Mouse (Mus musculus) liver, embryonic 15.5 days (tissue): ENCODE measurements around the gene Kcnk13. TPM values are rescaled to one million over a fixed set of nuclear protein-coding genes. Genes with fewer than 3 reads are reported as not detected.

Experiments
- ATAC-seq: fragments of 200-750 bp; cut with Nextera tagmentation; 2 replicates; pipeline ENCODE4 v1.8.0; 2017; ENCODE audit warnings: moderate number of reproducible peaks, mild to moderate bottlenecking, moderate library complexity; ENCODE audit not compliant: insufficient read depth
- H3K27ac ChIP-seq: fragments of 300-500 bp; sonication (generic); replicated peaks from 2 replicates; pipeline ENCODE4 v1.5.1; 2015; ENCODE audit warnings: mild to moderate bottlenecking, inconsistent platforms
- H3K27me3 ChIP-seq: fragments of 300-500 bp; sonication (generic); 2 replicates; pipeline ENCODE4 v1.6.1; 2015; ENCODE audit warnings: mild to moderate bottlenecking, inconsistent platforms
- H3K36me3 ChIP-seq: fragments of 300-500 bp; sonication (generic); replicated peaks from 2 replicates; pipeline ENCODE4 v1.6.1; 2015; ENCODE audit warnings: moderate library complexity, mild to moderate bottlenecking, inconsistent platforms
- H3K4me1 ChIP-seq: fragments of 300-500 bp; sonication (generic); replicated peaks from 2 replicates; pipeline ENCODE4 v1.6.1; 2015; ENCODE audit warnings: inconsistent platforms
- H3K4me2 ChIP-seq: fragments of 300-500 bp; sonication (generic); 2 replicates; pipeline ENCODE4 v1.6.1; 2015; ENCODE audit warnings: moderate library complexity, mild to moderate bottlenecking, inconsistent platforms
- H3K4me3 ChIP-seq: fragments of 300-500 bp; sonication (generic); replicated peaks from 2 replicates; pipeline ENCODE4 v1.5.1; 2015; ENCODE audit warnings: mild to moderate bottlenecking, inconsistent platforms
- H3K9ac ChIP-seq: fragments of 300-500 bp; sonication (generic); 2 replicates; pipeline ENCODE4 v1.6.1; 2015; ENCODE audit warnings: moderate library complexity, mild to moderate bottlenecking, inconsistent platforms
- H3K9me3 ChIP-seq: fragments of 300-500 bp; sonication (generic); replicated peaks from 2 replicates; pipeline ENCODE4 v1.6.1; 2016; ENCODE audit warnings: inconsistent platforms
- WGBS: fragments of 180-500 bp; shearing (Covaris S2); methylation state at CpG from one replicate; pipeline ENCODE4 v1.1.7; 2015; ENCODE audit warnings: mixed read lengths; ENCODE audit not compliant: insufficient replicate concordance; 5-methylcytosine and 5-hydroxymethylcytosine counted together
- polyA plus RNA-seq: library from polyadenylated mRNA; unstranded; fragments of >200 nt; fragmentation: Nextera tagmentation; extraction: Ambion mirVana; gene quantifications from 2 replicates; pipeline ENCODE4 v1.2.1, GENCODE M21; 2015

The Kcnk13 gene
- polyA plus RNA-seq, 1 experiment from 2014 or later: 0.79 TPM

GRCm38 (mm10) chr12:100061826-100062225 is 97.5 kb downstream of the Kcnk13 start:
- H3K9ac ChIP-seq: no peak overlapping the region
- H3K27ac ChIP-seq: no peak overlapping the region
- no peak for ATAC-seq
- no peaks in the 10 kb centered on the region for H3K4me1 ChIP-seq
- no peak overlapping the region for H3K4me2 ChIP-seq
- H3K9me3 ChIP-seq: no peaks in the 10 kb centered on the region
- H3K27me3 ChIP-seq: no peaks in the 10 kb centered on the region
- H3K36me3 ChIP-seq: no peaks in the 10 kb centered on the region
- no peak overlapping the region for H3K4me3 ChIP-seq

GRCm38 (mm10) chr12:100062584-100062983 is 98.3 kb downstream of the Kcnk13 start:
- Histone ChIP-seq H3K4me3 (no peak overlapping the region), H3K27ac (no peak overlapping the region), H3K27me3 (no peaks in the 10 kb centered on the region), H3K9me3 (no peaks in the 10 kb centered on the region), H3K4me1 (no peaks in the 10 kb centered on the region), H3K4me2 (no peak overlapping the region), H3K9ac (no peak overlapping the region), H3K36me3 (no peaks in the 10 kb centered on the region)
- WGBS: 41% methylated on average over 3 of the region's 3 CpGs
- ATAC-seq: no peak

GRCm38 (mm10) chr12:100065109-100065508 is 100.8 kb downstream of the Kcnk13 start:
- no peaks in the 10 kb centered on the region for H3K27me3 ChIP-seq
- H3K9me3 ChIP-seq: no peaks in the 10 kb centered on the region
- H3K9ac ChIP-seq: no peak overlapping the region
- no peaks in the 10 kb centered on the region for H3K36me3 ChIP-seq
- H3K4me2 ChIP-seq: no peak overlapping the region
- H3K4me1 ChIP-seq: no peaks in the 10 kb centered on the region
- WGBS: 71% methylated on average over 3 of the region's 3 CpGs
- H3K4me3 ChIP-seq: no peak overlapping the region
- no peak overlapping the region for H3K27ac ChIP-seq
- ATAC-seq: no peak

DNA sequence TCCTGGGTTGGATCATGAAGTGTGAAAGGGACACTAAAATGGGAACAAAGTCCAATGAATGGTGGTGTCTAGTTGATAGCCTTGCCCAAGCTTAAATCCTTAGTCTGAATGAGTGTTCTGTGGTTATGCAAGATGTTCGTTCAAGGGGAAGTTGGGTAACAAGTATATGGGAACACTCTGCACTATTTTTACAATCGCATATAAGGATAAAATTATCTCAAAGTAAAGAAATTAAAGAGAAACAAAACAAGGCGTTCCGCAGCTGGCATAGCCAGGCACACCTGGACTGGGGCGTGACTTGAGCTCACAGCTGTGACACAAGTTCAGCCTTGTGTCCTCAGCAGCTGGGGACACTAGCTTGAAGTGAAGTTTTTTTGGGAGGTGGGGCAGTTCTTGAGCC is 103.2 kb downstream of the Kcnk13 start:
- Histone ChIP-seq H3K36me3 (no peaks in the 10 kb centered on the region), H3K27me3 (no peaks in the 10 kb centered on the region), H3K27ac (no peak overlapping the region), H3K9me3 (no peaks in the 10 kb centered on the region), H3K4me1 (no peaks in the 10 kb centered on the region), H3K4me2 (no peak overlapping the region), H3K9ac (no peak overlapping the region), H3K4me3 (no peak overlapping the region)
- no peak for ATAC-seq
- 56% methylated on average over 5 of the region's 5 CpGs for WGBS

GRCm38 (mm10) chr12:100073201-100073672 is 108.9 kb downstream of the Kcnk13 start:
- WGBS: 53% methylated on average over 4 of the region's 4 CpGs
- Histone ChIP-seq H3K4me1 (no peaks in the 10 kb centered on the region), H3K9me3 (no peaks in the 10 kb centered on the region), H3K9ac (no peak overlapping the region), H3K4me3 (no peak overlapping the region), H3K27ac (no peak overlapping the region), H3K36me3 (no peaks in the 10 kb centered on the region), H3K27me3 (no peaks in the 10 kb centered on the region), H3K4me2 (no peak overlapping the region)
- no peak for ATAC-seq

- Histone ChIP-seq H3K27me3 (no peaks in the 10 kb centered on the region), H3K4me2 (no peak overlapping the region), H3K4me3 (no peak overlapping the region), H3K9ac (no peak overlapping the region), H3K4me1 (no peaks in the 10 kb centered on the region), H3K9me3 (no peaks in the 10 kb centered on the region), H3K27ac (no peak overlapping the region), H3K36me3 (no peaks in the 10 kb centered on the region)
- no peak for ATAC-seq
- 69% methylated on average over 4 of the region's 4 CpGs for WGBS
These were observed 111.4 kb downstream of the Kcnk13 start for GRCm38 (mm10) chr12:100075715-100076114.

- Histone ChIP-seq H3K27me3 (no peaks in the 10 kb centered on the region), H3K36me3 (no peaks in the 10 kb centered on the region), H3K4me1 (no peaks in the 10 kb centered on the region), H3K4me2 (no peak overlapping the region), H3K9ac (no peak overlapping the region), H3K9me3 (no peaks in the 10 kb centered on the region), H3K4me3 (no peak overlapping the region), H3K27ac (no peak overlapping the region)
- no peak for ATAC-seq
- WGBS: 48% methylated on average over 8 of the region's 8 CpGs
These were observed 115.5 kb downstream of the Kcnk13 start for GRCm38 (mm10) chr12:100079636-100080286.

DNA sequence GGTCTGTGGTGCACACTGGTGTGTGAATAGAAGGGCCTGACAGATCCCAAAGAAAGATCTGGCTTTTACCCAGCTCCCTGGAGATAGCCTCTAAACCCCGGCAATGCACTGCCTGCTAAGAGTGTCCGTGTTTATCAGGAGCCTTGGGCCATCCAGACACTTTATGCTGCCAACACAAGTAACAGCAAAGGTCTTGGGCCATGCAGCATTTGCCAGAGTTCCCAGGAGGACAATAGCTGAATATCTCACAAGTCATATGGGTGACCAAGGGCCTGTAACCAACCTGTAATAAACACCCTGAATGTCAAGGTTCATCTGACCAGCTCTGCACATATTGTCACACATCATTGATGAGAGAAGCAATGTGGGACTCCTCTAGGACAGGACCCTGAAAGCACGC is 123.7 kb downstream of the Kcnk13 start:
- H3K9me3 ChIP-seq: no peaks in the 10 kb centered on the region
- no peaks in the 10 kb centered on the region for H3K27me3 ChIP-seq
- no peaks in the 10 kb centered on the region for H3K4me1 ChIP-seq
- H3K36me3 ChIP-seq: no peaks in the 10 kb centered on the region
- no peak overlapping the region for H3K27ac ChIP-seq
- WGBS: 69% methylated on average over 3 of the region's 3 CpGs
- no peak overlapping the region for H3K4me3 ChIP-seq
- H3K9ac ChIP-seq: no peak overlapping the region
- no peak for ATAC-seq
- H3K4me2 ChIP-seq: no peak overlapping the region

GRCm38 (mm10) chr12:100089265-100089664 is 125.0 kb downstream of the Kcnk13 start:
- Histone ChIP-seq H3K9ac (no peak overlapping the region), H3K4me2 (no peak overlapping the region), H3K4me3 (no peak overlapping the region), H3K9me3 (no peaks in the 10 kb centered on the region), H3K4me1 (no peaks in the 10 kb centered on the region), H3K27ac (no peak overlapping the region), H3K36me3 (no peaks in the 10 kb centered on the region), H3K27me3 (no peaks in the 10 kb centered on the region)
- no peak for ATAC-seq
- WGBS: 53% methylated on average over 5 of the region's 5 CpGs

- Histone ChIP-seq H3K36me3 (no peaks in the 10 kb centered on the region), H3K27ac (no peak overlapping the region), H3K9ac (no peak overlapping the region), H3K4me1 (no peaks in the 10 kb centered on the region), H3K27me3 (no peaks in the 10 kb centered on the region), H3K4me3 (no peak overlapping the region), H3K4me2 (no peak overlapping the region), H3K9me3 (no peaks in the 10 kb centered on the region)
- ATAC-seq: no peak
- WGBS: 76% methylated on average over 4 of the region's 4 CpGs
These were observed 126.5 kb downstream of the Kcnk13 start for GRCm38 (mm10) chr12:100090750-100091149.

- H3K27ac ChIP-seq: no peak overlapping the region
- ATAC-seq: no peak
- H3K4me2 ChIP-seq: no peak overlapping the region
- no peaks in the 10 kb centered on the region for H3K9me3 ChIP-seq
- no peak overlapping the region for H3K9ac ChIP-seq
- WGBS: 68% methylated on average over 11 of the region's 11 CpGs
- H3K4me1 ChIP-seq: no peaks in the 10 kb centered on the region
- H3K36me3 ChIP-seq: no peaks in the 10 kb centered on the region
- no peak overlapping the region for H3K4me3 ChIP-seq
- H3K27me3 ChIP-seq: no peaks in the 10 kb centered on the region
These were observed 128.7 kb downstream of the Kcnk13 start for GRCm38 (mm10) chr12:100093046-100093445.
